Comparison of ENCODE assay signal across 8 mouse cellular contexts in genomic region chr2:71544391-71545285, GRCm38 (mm10). TPM values are rescaled to one million over a fixed set of nuclear protein-coding genes. Genes with fewer than 3 reads are reported as not detected.
A peak's percentile ranks its signal among the peaks of the same experiment; 100 is the strongest.
DNase-seq lines count a peak whose midpoint lies in the region; ATAC-seq and TF ChIP-seq lines count a peak whose summit lies in the region.

No protein-coding gene starts in this region.

- 1% methylated on average over 61 of the region's 61 CpGs for WGBS in lung, embryonic 14.5 days
- WGBS in embryonic facial prominence, embryonic 14.5 days = 4% methylated on average over 30 of the region's 61 CpGs
- WGBS in intestine, postnatal 0 days = 2% methylated on average over 61 of the region's 61 CpGs
- WGBS in neural tube, embryonic 15.5 days = 1% methylated on average over 60 of the region's 61 CpGs

- H3K36me3 ChIP-seq in lung, embryonic 14.5 days (ENCODE audit: insufficient read depth) = no peaks in the 10 kb centered on the region
- H3K36me3 ChIP-seq in embryonic facial prominence, embryonic 14.5 days (ENCODE audit: control insufficient read depth, insufficient read depth, low read length) = no peaks in the 10 kb centered on the region
- no peaks in the 10 kb centered on the region for H3K36me3 ChIP-seq in intestine, postnatal 0 days (ENCODE audit: control insufficient read depth, insufficient read depth)
- H3K36me3 ChIP-seq in neural tube, embryonic 15.5 days = no peaks in the 10 kb centered on the region

- H3K9me3 ChIP-seq in lung, embryonic 14.5 days (ENCODE audit: low read depth, low read length) = no peaks in the 10 kb centered on the region
- no peaks in the 10 kb centered on the region for H3K9me3 ChIP-seq in embryonic facial prominence, embryonic 14.5 days (ENCODE audit: control insufficient read depth, low read length)
- H3K9me3 ChIP-seq in intestine, postnatal 0 days (ENCODE audit: control insufficient read depth) = no peaks in the 10 kb centered on the region
- H3K9me3 ChIP-seq in neural tube, embryonic 15.5 days (replicated peaks) = no peaks in the 10 kb centered on the region

- no peak for TF ChIP-seq CTCF in lung, embryonic 14.5 days (IDR thresholded peaks at IDR 0.05; ENCODE audit: low read depth)
- TF ChIP-seq CTCF in intestine, postnatal 0 days (IDR thresholded peaks at IDR 0.05; ENCODE audit: low read depth) = no peak

- no peak overlapping the region for H3K27ac ChIP-seq in lung, embryonic 14.5 days (ENCODE audit: low read depth)
- H3K27ac ChIP-seq in embryonic facial prominence, embryonic 14.5 days (replicated peaks; ENCODE audit: low read depth, low read length) = peak overlapping the region; percentile 75
- H3K27ac ChIP-seq in intestine, postnatal 0 days (ENCODE audit: low read depth, low read length) = no peak overlapping the region
- H3K27ac ChIP-seq in neural tube, embryonic 15.5 days (replicated peaks) = no peak overlapping the region

- H3K9ac ChIP-seq in lung, embryonic 14.5 days = no peak overlapping the region
- H3K9ac ChIP-seq in embryonic facial prominence, embryonic 14.5 days (ENCODE audit: low read depth, low read length) = peak overlapping the region; percentile 74
- H3K9ac ChIP-seq in intestine, postnatal 0 days (ENCODE audit: low read depth, low read length) = no peak overlapping the region
- H3K9ac ChIP-seq in neural tube, embryonic 15.5 days (replicated peaks) = no peak overlapping the region

- peaks cover 5% of the 10 kb centered on the region; the same call in 1 of the 2 replicates for H3K4me1 ChIP-seq in lung, embryonic 14.5 days (ENCODE audit: insufficient read depth)
- H3K4me1 ChIP-seq in embryonic facial prominence, embryonic 14.5 days (ENCODE audit: control insufficient read depth, insufficient read depth, low read length) = peaks cover 22% of the 10 kb centered on the region
- H3K4me1 ChIP-seq in intestine, postnatal 0 days (replicated peaks; ENCODE audit: control insufficient read depth, insufficient read depth, low read length) = no peaks in the 10 kb centered on the region
- H3K4me1 ChIP-seq in neural tube, embryonic 15.5 days = peaks cover 36% of the 10 kb centered on the region

- peak overlapping the region; percentile 45 for H3K4me3 ChIP-seq in lung, embryonic 14.5 days (ENCODE audit: low read depth, low read length)
- peak overlapping the region; percentile 60 for H3K4me3 ChIP-seq in embryonic facial prominence, embryonic 14.5 days (ENCODE audit: low read depth, low read length)
- H3K4me3 ChIP-seq in intestine, postnatal 0 days (ENCODE audit: low read depth, low read length) = peak overlapping the region; percentile 37
- H3K4me3 ChIP-seq in neural tube, embryonic 15.5 days (replicated peaks) = 0 out of 2 replicates have a peak overlapping the region, but pooled peaks have one; percentile 2

- H3K4me2 ChIP-seq in lung, embryonic 14.5 days = no peak overlapping the region
- peak overlapping the region; percentile 99 for H3K4me2 ChIP-seq in embryonic facial prominence, embryonic 14.5 days (ENCODE audit: low read depth, low read length)
- peak overlapping the region; percentile 9; the same call in 1 of the 2 replicates for H3K4me2 ChIP-seq in intestine, postnatal 0 days (replicated peaks; ENCODE audit: low read depth)
- 0 out of 2 replicates have a peak overlapping the region, but pooled peaks have one; percentile 3 for H3K4me2 ChIP-seq in neural tube, embryonic 15.5 days

- peaks cover 96% of the 10 kb centered on the region for H3K27me3 ChIP-seq in lung, embryonic 14.5 days (ENCODE audit: insufficient read depth, low read length)
- H3K27me3 ChIP-seq in embryonic facial prominence, embryonic 14.5 days (replicated peaks; ENCODE audit: control insufficient read depth, insufficient read depth, low read length) = peaks cover 80% of the 10 kb centered on the region
- H3K27me3 ChIP-seq in intestine, postnatal 0 days (replicated peaks; ENCODE audit: control insufficient read depth, insufficient read depth, low read length) = peaks cover 91% of the 10 kb centered on the region
- H3K27me3 ChIP-seq in neural tube, embryonic 15.5 days (replicated peaks) = peaks cover 83% of the 10 kb centered on the region

- peak; percentile 48 for DNase-seq in lung, embryonic 14.5 days
- DNase-seq in lung, adult 18-20 months = no peak
- no peak for DNase-seq in embryonic facial prominence, embryonic 14.5 days (ENCODE audit: low spot score)
- DNase-seq in urinary bladder, postnatal 25 days (ENCODE audit: low spot score) = no peak
- no peak for DNase-seq in layer of hippocampus, adult 8-10 months (ENCODE audit: low spot score in 2 of 2)
- no peak for DNase-seq in lung, postnatal 10 days

- ATAC-seq in lung, embryonic 14.5 days (ENCODE audit: insufficient read depth) = no peak
- ATAC-seq in embryonic facial prominence, embryonic 14.5 days (ENCODE audit: low read depth) = no peak
- ATAC-seq in intestine, postnatal 0 days = no peak
- no peak for ATAC-seq in neural tube, embryonic 15.5 days (ENCODE audit: low FRiP score)

RNA-seq across cellular contexts. Expression of gene Dlx2, which starts 1.9 kb away (rescaled TPM):
- 0.07 TPM in 1 of 2 replicates, not detected in the other for polyA plus RNA-seq in lung, embryonic 14.5 days (2014; fragmentation: Nextera tagmentation; extraction: Ambion mirVana)
- polyA plus RNA-seq in embryonic facial prominence, embryonic 14.5 days (2014; fragmentation: Nextera tagmentation; extraction: Ambion mirVana) = 5.5 and 5.7 TPM in 2 replicates
- polyA plus RNA-seq in intestine, postnatal 0 days (2015; fragmentation: Nextera tagmentation; extraction: Ambion mirVana) = 1.0 and 1.3 TPM in 2 replicates
- polyA plus RNA-seq in neural tube, embryonic 15.5 days (2015; fragmentation: Nextera tagmentation; extraction: Ambion mirVana) = 0.08 and 1.1 TPM in 2 replicates
- total RNA-seq in layer of hippocampus, adult 8-10 months (2022) = 1 to 10 TPM; 3.6 to 4.9 (median 4.7) TPM

RNA-seq across cellular contexts. Expression of gene Dlx1, which starts 16.7 kb away (rescaled TPM):
- polyA plus RNA-seq in lung, embryonic 14.5 days (2014; fragmentation: Nextera tagmentation; extraction: Ambion mirVana) = 0.32 TPM in 1 of 2 replicates, not detected in the other
- 13.1 and 15.2 TPM in 2 replicates for polyA plus RNA-seq in embryonic facial prominence, embryonic 14.5 days (2014; fragmentation: Nextera tagmentation; extraction: Ambion mirVana)
- polyA plus RNA-seq in intestine, postnatal 0 days (2015; fragmentation: Nextera tagmentation; extraction: Ambion mirVana) = 1.5 and 1.8 TPM in 2 replicates
- polyA plus RNA-seq in neural tube, embryonic 15.5 days (2015; fragmentation: Nextera tagmentation; extraction: Ambion mirVana) = 0.13 and 1.3 TPM in 2 replicates
- 10 to 100 TPM; 14.0 to 16.3 (median 15.2) TPM for total RNA-seq in layer of hippocampus, adult 8-10 months (2022)

Comparison
In these comparisons a context has a peak if more than half of its experiments do, and no peak if none do; other contexts are left out.
1. H3K4me3 ChIP-seq: peak in every context shown above with its lines; median percentile 60 in embryonic facial prominence, embryonic 14.5 days; 45 in lung, embryonic 14.5 days; 37 in intestine, postnatal 0 days; 2 in neural tube, embryonic 15.5 days.